Mouse (Mus musculus) spleen, adult 2 months (tissue): ENCODE measurements at regions not wholly inside any gene's neighbourhood (a gene's known extent, or its start where the extent isn't known, plus 50 kb on each side); places are given as distances from the start of the nearest gene placed in this dataset.

Source experiments
- CTCF ChIP-seq: fragments of 200-500 bp; IDR thresholded peaks from 2 replicates; pipeline ENCODE4 v1.5.1; 2011; ENCODE audit warnings: mild to moderate bottlenecking, inconsistent platforms; ENCODE audit not compliant: insufficient read depth, insufficient read length, insufficient replicate concordance; ENCODE audit errors: extremely low read depth
- POLR2A ChIP-seq: fragments of 200-500 bp; IDR thresholded peaks from 2 replicates; pipeline ENCODE4 v1.6.1; 2011; ENCODE audit warnings: low read depth, low read length, inconsistent platforms

GRCm38 (mm10) chr9:33724811-33725210 is 760.9 kb upstream of the Kirrel3 start:
- TF ChIP-seq CTCF (no peak), POLR2A (no peak)
